Mouse (Mus musculus) E14TG2a.4 (cell line): Measurements from ENCODE around the gene Copb1.

Experiments
- CTCF ChIP-seq: conservative IDR thresholded peaks from 2 replicates; pipeline ENCODE4 v1.5.1; 2014; ENCODE audit warnings: low read length
- NANOG ChIP-seq: IDR thresholded peaks from 2 replicates; pipeline ENCODE4 v1.6.1; 2014; ENCODE audit warnings: borderline replicate concordance, low read length, mixed read lengths
- POU5F1 ChIP-seq: IDR thresholded peaks from 2 replicates; pipeline ENCODE4 v1.6.1; 2014; ENCODE audit warnings: low read length, borderline replicate concordance

GRCm38 (mm10) chr7:114193284-114194067 lies 61.0 kb downstream of the Copb1 start:
- no peak for TF ChIP-seq CTCF
- no peak for TF ChIP-seq POU5F1
- TF ChIP-seq NANOG: no peak
